Mouse (Mus musculus) small intestine, adult 2 months (tissue): ENCODE results near the gene Trak1.

ENCODE experiments used
- CTCF ChIP-seq: fragments of 200-500 bp; IDR thresholded peaks from 2 replicates; pipeline ENCODE4 v1.5.1; 2012; ENCODE audit warnings: low read depth, mild to moderate bottlenecking, control low read depth, inconsistent platforms, low read length, moderate library complexity, mixed read lengths; ENCODE audit not compliant: insufficient replicate concordance, insufficient read length; ENCODE audit errors: extremely low read depth
- POLR2A ChIP-seq: fragments of 200-500 bp; IDR thresholded peaks from 2 replicates; pipeline ENCODE4 v1.6.1; 2012; ENCODE audit warnings: low read depth, mild to moderate bottlenecking, control low read depth, inconsistent platforms, low read length, moderate library complexity

- TF ChIP-seq CTCF (no peak), POLR2A (no peak)
Observed at GRCm38 (mm10) chr9:121283620-121284185, 13.6 kb upstream of the Trak1 start.
